Mouse (Mus musculus): ENCODE results near the gene Lig3.

DNA sequence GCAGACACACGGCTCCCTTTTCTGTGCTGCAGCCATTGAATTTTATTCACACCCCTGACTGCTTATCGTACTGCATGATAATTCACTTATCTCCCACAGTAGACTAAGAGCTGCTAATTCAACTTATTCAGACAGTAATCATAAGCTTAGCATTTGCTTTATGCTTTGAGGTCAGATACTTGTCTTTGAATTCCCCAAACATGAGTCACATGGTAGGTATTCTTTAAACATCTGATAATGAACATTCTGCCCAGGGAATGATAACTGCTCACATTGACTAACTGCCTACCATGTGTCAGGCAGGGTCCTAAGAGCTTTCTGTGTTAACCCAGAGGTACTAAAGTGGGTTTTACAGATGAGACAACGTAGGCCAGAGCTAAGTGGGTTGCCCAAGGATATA is 25.7 kb downstream of the Lig3 start:
- TF ChIP-seq FLI1 (IDR thresholded peaks at IDR 0.05; ENCODE audit: low read length) (no peak), GATA1 (IDR thresholded peaks at IDR 0.05; ENCODE audit: borderline replicate concordance, low read length) (no peak)

All from megakaryocyte, embryonic 14.5 days (primary cell).